Mouse (Mus musculus): ENCODE data around the gene Mcpt8. TPM values are rescaled to one million over a fixed set of nuclear protein-coding genes. Genes with fewer than 3 reads are reported as not detected.
"Not testable (repeated sequence)": the region's sequence is repeated elsewhere in the genome, so short reads cannot be mapped to it uniquely, and the experiment has no call there.

The Mcpt8 gene
- not detected for total RNA-seq (2022)

GRCm38 (mm10) chr14:56085167-56085566 is at the start of gene Mcpt8:
Gene Mcpt8 (minus strand): TSS chr14:56085273.
- DNase-seq (ENCODE audit: low spot score): no peak

- DNase-seq (ENCODE audit: low spot score): not testable (repeated sequence)
Observed at GRCm38 (mm10) chr14:56133675-56134074, 48.6 kb upstream of the Mcpt8 start.

DNA sequence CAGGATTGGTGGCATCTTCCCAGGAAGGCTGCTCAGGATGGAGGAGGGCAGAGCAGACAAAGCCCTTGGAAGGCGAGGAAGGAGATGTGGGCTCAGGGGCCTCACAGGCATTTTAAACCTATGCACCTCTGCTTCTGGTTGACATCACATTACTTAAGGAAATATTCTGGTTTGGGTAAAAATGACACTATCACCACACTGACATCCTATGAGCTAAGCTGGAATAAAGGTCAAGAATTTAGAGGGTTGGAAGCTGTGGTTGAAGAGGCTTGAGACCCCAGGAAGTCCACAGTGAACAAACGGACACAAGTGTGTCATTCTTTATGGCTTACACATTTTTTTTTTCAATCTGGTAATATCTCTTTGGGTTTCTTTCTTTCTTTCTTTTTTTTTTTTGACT is 47.4 kb upstream of the Mcpt8 start, which contains the start of gene Gzmd:
TSS of gene Gzmd (minus strand) at position 101 of the 400 bp plus-strand sequence.
- not testable (repeated sequence) for DNase-seq (ENCODE audit: low spot score)

DNA sequence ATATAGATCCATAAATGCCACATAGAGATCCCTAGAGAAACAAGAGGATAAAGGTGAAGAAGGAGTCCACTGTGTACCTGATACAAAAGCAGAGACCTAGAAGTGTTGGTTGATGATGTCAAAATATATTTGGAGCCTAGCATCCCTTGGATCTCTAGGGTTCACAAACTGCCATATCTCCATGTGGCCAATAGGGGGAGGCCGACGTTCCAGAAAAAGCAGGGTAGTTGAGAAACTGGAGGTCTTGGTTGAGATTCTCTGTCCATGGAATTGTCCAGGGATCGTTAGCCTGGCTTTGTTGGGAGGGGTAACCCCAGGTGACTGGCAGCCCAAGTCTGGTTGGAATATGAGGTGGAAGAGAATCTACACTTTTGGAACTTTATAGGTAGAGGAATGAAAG is 43.3 kb upstream of the Mcpt8 start:
- DNase-seq (ENCODE audit: low spot score): no peak

GRCm38 (mm10) chr14:56123516-56123915 is 38.4 kb upstream of the Mcpt8 start:
- no peak for DNase-seq (ENCODE audit: low spot score)

- DNase-seq (ENCODE audit: low spot score): no peak
Observed at GRCm38 (mm10) chr14:56120525-56120924, 35.5 kb upstream of the Mcpt8 start, which contains the start of gene Gzme. Gene Gzme (minus strand): TSS chr14:56120625.

GRCm38 (mm10) chr14:56115531-56116310 is 30.6 kb upstream of the Mcpt8 start:
- not testable (repeated sequence) for DNase-seq (ENCODE audit: low spot score)

DNA sequence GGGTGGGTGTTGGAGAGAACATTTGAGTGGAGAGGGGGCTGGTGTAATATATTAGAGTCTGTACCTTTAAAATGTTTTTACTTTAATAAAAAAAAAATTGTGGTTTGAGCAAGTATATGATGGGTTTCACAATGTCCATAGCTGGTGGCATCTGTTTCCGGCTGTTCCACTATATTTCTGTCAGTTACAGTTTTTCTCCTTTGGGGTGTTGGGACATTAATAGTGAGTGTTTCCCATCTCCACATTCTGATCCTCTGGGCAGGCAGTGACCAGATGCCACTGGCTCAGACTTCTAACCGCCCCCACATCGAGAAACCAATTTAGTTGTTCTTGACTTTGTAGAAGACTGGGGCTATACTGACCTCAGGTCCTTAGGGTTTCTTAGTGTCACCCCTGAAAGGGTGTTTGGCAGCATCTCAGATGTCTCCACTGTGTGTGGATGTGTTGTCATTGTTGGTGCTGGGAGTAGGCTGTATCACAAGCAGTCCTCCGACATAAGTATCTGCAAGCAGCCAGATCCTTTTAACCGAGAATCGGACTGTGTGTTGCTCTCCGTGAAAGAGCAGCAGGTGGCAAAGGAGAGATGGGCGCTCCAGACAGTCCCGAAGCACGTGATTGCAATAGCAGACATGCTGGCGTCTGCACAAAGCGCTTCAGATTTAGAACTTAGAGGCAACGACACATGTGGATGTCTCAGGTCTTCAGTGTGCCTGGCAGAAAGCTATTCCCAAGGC is 20.5 kb upstream of the Mcpt8 start:
- DNase-seq (ENCODE audit: low spot score): no peak

DNA sequence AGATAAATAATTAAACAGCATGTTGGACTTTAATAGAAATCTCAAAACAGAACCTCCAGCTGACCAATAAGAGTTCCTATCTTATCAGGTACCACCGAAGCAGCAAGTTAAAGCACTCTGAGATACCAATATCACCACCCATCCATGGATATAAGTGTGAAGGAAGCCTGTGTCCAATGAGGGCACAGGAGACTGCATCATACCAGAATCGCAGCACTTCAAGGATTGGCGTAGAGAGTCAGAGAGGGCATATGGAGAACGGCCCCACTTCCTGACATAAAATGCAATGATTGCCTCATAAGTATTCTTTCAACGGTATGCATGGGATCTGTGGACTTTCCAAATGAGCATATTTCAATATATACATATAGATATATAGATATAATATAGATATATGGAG is 19.9 kb upstream of the Mcpt8 start:
- no peak for DNase-seq (ENCODE audit: low spot score)

- no peak for DNase-seq (ENCODE audit: low spot score)
Observed at GRCm38 (mm10) chr14:56103452-56103851, 18.4 kb upstream of the Mcpt8 start.

- no peak for DNase-seq (ENCODE audit: low spot score)
Observed at GRCm38 (mm10) chr14:56102386-56102785, 17.3 kb upstream of the Mcpt8 start, which contains the start of gene Ctsg. Gene Ctsg (minus strand): TSS chr14:56102574.

- DNase-seq (ENCODE audit: low spot score): no peak
Observed at GRCm38 (mm10) chr14:56098940-56099339, 13.9 kb upstream of the Mcpt8 start.

DNA sequence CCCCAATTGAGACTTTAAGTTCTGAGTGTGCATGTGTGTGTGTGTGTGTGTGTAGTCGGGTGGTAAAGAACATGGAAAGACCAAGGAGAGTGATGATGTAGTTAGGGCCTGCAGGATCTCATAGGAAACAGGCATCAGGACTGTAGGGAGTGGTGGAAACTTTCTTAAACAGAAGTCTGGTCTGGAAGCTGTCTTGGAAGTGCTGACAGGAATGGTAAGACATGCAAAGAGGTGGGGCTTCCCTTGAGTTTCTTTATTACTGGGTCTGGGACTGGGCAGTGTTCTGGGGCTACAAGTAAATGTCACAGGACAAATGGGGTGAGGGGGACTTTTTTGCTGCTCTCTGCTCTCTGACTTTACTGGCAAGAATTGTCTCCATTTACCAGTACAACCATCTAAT is 12.5 kb upstream of the Mcpt8 start:
- no peak for DNase-seq (ENCODE audit: low spot score)

- no peak for DNase-seq (ENCODE audit: low spot score)
Observed at GRCm38 (mm10) chr14:56093353-56093752, 8.3 kb upstream of the Mcpt8 start.

DNA sequence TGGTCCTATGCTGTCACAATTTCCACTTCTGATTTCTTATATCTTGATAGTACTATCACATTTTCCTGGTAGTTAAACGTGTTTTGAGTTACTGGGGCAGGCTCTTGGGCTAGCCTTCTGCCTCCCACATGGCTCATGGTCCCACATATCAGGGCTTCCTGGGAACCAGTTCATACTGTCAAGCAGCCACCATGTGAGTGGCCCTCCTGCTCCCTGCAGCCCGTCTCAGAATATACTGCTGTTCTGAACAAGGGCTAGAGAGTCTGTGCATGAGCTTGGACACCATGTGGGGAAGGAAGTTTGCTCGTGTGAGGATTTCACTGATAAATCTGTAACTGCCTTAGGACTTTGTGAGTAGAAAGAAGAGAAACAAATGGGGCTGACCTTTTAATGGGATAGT is 1.6 kb upstream of the Mcpt8 start:
- no peak for DNase-seq (ENCODE audit: low spot score)

GRCm38 (mm10) chr14:56082016-56082415 is 3.1 kb downstream of the Mcpt8 start:
- DNase-seq (ENCODE audit: low spot score): no peak

DNA sequence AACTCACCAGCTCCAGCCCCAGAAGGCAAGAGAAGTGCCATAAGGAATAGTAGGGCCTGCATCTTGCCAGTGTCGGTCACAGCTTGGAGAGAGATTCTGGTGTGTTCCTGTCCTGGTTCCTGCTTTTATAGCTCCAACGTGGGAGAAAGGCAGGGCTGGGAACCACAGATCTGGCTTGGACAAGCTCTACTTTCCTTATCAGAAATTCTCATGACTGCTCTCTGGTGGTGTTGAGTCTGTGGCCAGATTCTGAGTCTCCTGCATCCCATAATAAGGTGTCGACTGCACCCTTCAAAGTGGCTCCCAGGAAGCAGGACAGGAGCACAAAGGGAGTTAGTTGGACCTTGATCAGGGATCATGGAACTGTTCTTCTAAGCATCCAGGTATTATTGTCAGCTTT is 22.9 kb downstream of the Mcpt8 start, which contains the start of gene Mcpt4:
TSS of gene Mcpt4 (minus strand) at position 101 of the 400 bp plus-strand sequence.
- DNase-seq (ENCODE audit: low spot score): not testable (repeated sequence)

GRCm38 (mm10) chr14:56057722-56058121 is 27.4 kb downstream of the Mcpt8 start:
- DNase-seq (ENCODE audit: low spot score): no peak

- no peak for DNase-seq (ENCODE audit: low spot score)
Observed at GRCm38 (mm10) chr14:56055408-56055807, 29.7 kb downstream of the Mcpt8 start.

DNA sequence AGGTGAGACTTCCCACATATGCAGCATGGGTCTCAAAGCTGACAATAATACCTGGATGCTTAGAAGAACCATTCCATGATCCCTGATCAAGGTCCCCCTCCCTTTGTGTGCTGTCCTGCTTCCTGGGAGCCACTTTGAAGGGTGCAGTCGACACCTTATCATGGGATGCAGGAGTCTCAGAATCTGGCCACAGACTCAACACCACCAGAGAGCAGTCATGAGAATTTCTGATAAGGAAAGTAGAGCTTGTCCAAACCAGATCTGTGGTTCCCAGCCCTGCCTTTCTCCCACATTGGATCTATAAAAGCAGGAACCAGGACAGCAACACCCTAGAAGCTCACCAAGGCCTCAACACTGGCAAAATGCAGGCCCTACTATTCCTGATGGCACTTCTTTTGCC is 43.3 kb downstream of the Mcpt8 start, which contains the start of gene Mcpt2:
TSS of gene Mcpt2 (plus strand) at position 250 of the 400 bp plus-strand sequence.
- DNase-seq (ENCODE audit: low spot score): not testable (repeated sequence)

DNA sequence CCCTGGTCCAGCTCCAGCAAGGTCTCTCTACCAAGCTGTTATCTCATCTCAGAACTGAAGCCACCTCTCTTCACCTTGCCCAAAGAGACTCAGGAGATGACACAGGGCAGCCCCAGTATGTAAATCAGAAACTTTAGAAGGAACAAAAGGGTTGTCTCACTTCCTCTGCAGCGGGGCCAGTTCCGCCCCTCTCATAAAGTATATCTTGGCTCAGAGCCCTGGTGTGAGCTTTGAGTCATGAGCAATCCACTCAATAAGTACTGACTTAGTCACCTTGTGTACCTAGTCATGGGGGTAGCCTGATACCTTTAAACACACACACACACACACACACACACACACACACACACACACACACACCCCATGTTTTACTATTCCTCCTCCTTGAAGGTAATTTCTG is 50.6 kb downstream of the Mcpt8 start:
- DNase-seq (ENCODE audit: low spot score): no peak

Data from heart, adult 8-10 months (tissue).